Mouse (Mus musculus): Measurements from ENCODE around the gene Hephl1. TPM values are rescaled to one million over a fixed set of nuclear protein-coding genes. Genes with fewer than 3 reads are reported as not detected.

Gene Hephl1
- total and polyA plus RNA-seq, 3 experiments = not detected

DNA sequence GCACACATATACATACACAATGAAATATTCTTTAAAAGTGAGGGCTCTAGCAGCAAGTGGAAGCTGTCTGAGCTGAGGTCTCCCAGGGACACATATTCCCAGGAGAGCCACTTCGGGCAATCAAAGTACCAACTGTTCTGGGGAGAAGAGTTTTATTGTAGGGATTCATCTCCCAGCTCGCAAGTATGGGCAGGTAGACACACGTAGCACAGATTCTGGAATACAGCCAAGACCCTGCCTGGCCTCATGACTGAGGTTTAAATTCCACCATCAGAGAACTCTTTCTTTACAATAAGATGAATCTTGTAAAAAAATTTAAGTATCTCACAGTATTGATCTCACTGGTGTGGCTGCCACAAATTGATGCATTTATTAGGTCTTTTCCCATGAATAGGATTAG lies 10.5 kb upstream of the Hephl1 start:
- in situ Hi-C loops (cut with MboI; ENCODE audit: low pct_ligation_motif_present, low pct_unique_long_range_greater_than_20kb, low sequenced_read_pairs) = no loop called here

DNA sequence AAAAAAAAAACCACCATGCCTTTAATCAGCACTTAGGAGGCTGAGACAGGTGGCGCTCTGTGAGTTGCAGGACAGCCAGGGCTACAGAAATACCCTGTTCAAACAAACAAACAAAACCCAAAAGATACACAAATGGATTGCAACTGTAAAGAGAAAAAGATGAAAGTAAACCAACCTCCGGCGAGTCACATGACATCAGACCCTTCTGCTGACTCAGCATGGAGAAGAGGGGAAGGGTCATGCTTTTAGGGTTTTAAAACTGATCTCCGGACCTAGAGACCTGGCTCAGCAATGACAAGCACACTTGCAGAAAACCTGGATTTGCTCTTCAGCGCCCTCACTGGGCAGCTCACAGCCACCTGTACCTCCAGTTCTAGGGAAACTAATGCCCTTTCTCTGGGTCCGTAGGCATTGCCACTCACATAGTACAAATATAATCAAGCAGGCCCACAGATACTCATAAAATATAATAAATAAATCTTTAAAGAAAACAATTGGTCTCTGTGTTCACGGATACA lies 9.0 kb upstream of the Hephl1 start:
- H3K27me3 ChIP-seq (replicated peaks) = no peaks in the 10 kb centered on the region
- TF ChIP-seq RAD21 (IDR thresholded peaks at IDR 0.05; ENCODE audit: low read depth, low read length) (peak; percentile 10), SMC3 (IDR thresholded peaks at IDR 0.05; ENCODE audit: low read depth, low read length) (peak; percentile 33), CTCF (conservative IDR thresholded peaks at IDR 0.05 in 1 of 2, IDR thresholded peaks at IDR 0.05 in 1 of 2; ENCODE audit: low read depth in 2 of 2, low read length in 2 of 2) (peak in 1 of 2 experiments; percentile 60; a peak in 2 of 4 replicates), BHLHE40 (IDR thresholded peaks at IDR 0.05; ENCODE audit: low read depth, low read length) (no peak), TCF12 (IDR thresholded peaks at IDR 0.05; ENCODE audit: low read depth, low read length) (no peak), MAFK (IDR thresholded peaks at IDR 0.05; ENCODE audit: insufficient replicate concordance, low read length) (peak; percentile 89), NELFE (IDR thresholded peaks at IDR 0.05; ENCODE audit: low read depth, low read length) (no peak)
- no peaks in the 10 kb centered on the region for H3K9me3 ChIP-seq (replicated peaks; ENCODE audit: low read length)
- no peaks in the 10 kb centered on the region for H3K79me2 ChIP-seq (replicated peaks; ENCODE audit: control insufficient read depth, extremely low read depth, insufficient read depth, poor library complexity, severe bottlenecking)
- H3K4me3 ChIP-seq (replicated peaks in 1 of 3; ENCODE audit: low read depth in 2 of 3, low read length in 2 of 3, poor library complexity in 1 of 3) = no peak overlapping the region
- H3K4me1 ChIP-seq (ENCODE audit: control insufficient read depth in 1 of 2, insufficient read depth in 2 of 2) = no peaks in the 10 kb centered on the region
- dilution Hi-C loops (cut with MboI; ENCODE audit: extremely low pct_ligation_motif_present, extremely low pct_unique_long_range_greater_than_20kb, low sequenced_read_pairs) (no loop called here), in situ Hi-C loops (cut with MboI; ENCODE audit: low pct_ligation_motif_present, low pct_unique_long_range_greater_than_20kb, low sequenced_read_pairs) (no loop called here)
- H3K36me3 ChIP-seq (replicated peaks in 1 of 2; ENCODE audit: control insufficient read depth in 1 of 2, insufficient read depth in 1 of 2, low read length in 1 of 2) = no peaks in the 10 kb centered on the region
- peak; percentile 23 for DNase-seq (ENCODE audit: extremely low read depth)
- no peak overlapping the region for H3K9ac ChIP-seq (ENCODE audit: insufficient read depth, low read depth)
- no peak overlapping the region; the same call in 1 of the 2 replicates for H3K4me2 ChIP-seq (ENCODE audit: insufficient read depth, low read depth, poor library complexity, severe bottlenecking)
- H3K27ac ChIP-seq (ENCODE audit: insufficient read depth, low read depth) = no peak overlapping the region

More for the DNA sequence above, 10.5 kb upstream of the Hephl1 start:
- no peak overlapping the region for H3K9ac ChIP-seq (ENCODE audit: insufficient read depth, low read depth)
- dilution Hi-C loops (cut with MboI; ENCODE audit: extremely low pct_ligation_motif_present, extremely low pct_unique_long_range_greater_than_20kb, low sequenced_read_pairs) = no loop called here
- DNase-seq (ENCODE audit: extremely low read depth) = no peak
- H3K27ac ChIP-seq (ENCODE audit: insufficient read depth, low read depth) = no peak overlapping the region
- H3K36me3 ChIP-seq (replicated peaks in 1 of 2; ENCODE audit: control insufficient read depth in 1 of 2, insufficient read depth in 1 of 2, low read length in 1 of 2) = no peaks in the 10 kb centered on the region
- no peak overlapping the region for H3K4me2 ChIP-seq (ENCODE audit: insufficient read depth, low read depth, poor library complexity, severe bottlenecking)
- no peaks in the 10 kb centered on the region for H3K9me3 ChIP-seq (replicated peaks; ENCODE audit: low read length)
- no peaks in the 10 kb centered on the region for H3K4me1 ChIP-seq (ENCODE audit: control insufficient read depth in 1 of 2, insufficient read depth in 2 of 2)
- TF ChIP-seq JUND (conservative IDR thresholded peaks at IDR 0.05; ENCODE audit: low read depth, low read length) (no peak), MYC (IDR thresholded peaks at IDR 0.05; ENCODE audit: low read depth, low read length) (no peak), ZKSCAN1 (IDR thresholded peaks at IDR 0.05; ENCODE audit: borderline replicate concordance, low read depth, low read length) (no peak), MAFK (IDR thresholded peaks at IDR 0.05; ENCODE audit: insufficient replicate concordance, low read length) (no peak), SMC3 (IDR thresholded peaks at IDR 0.05; ENCODE audit: low read depth, low read length) (no peak), HCFC1 (IDR thresholded peaks at IDR 0.05; ENCODE audit: low read depth, low read length) (no peak), MAZ (IDR thresholded peaks at IDR 0.05; ENCODE audit: low read depth, low read length) (no peak), MAX (IDR thresholded peaks at IDR 0.05; ENCODE audit: low read length) (no peak), ZMIZ1 (IDR thresholded peaks at IDR 0.05; ENCODE audit: low read depth, low read length) (no peak), ZNF384 (IDR thresholded peaks at IDR 0.05; ENCODE audit: low read depth, low read length) (no peak), ZC3H11A (IDR thresholded peaks at IDR 0.05; ENCODE audit: low read depth, low read length) (no peak), UBTF (IDR thresholded peaks at IDR 0.05; ENCODE audit: low read depth, low read length) (no peak), RCOR1 (conservative IDR thresholded peaks at IDR 0.05; ENCODE audit: low read depth, low read length) (no peak)
- no peak overlapping the region for H3K4me3 ChIP-seq (replicated peaks in 1 of 3; ENCODE audit: low read depth in 2 of 3, low read length in 2 of 3, poor library complexity in 1 of 3)
- no peaks in the 10 kb centered on the region for H3K79me2 ChIP-seq (replicated peaks; ENCODE audit: control insufficient read depth, extremely low read depth, insufficient read depth, poor library complexity, severe bottlenecking)
- H3K27me3 ChIP-seq (replicated peaks) = no peaks in the 10 kb centered on the region
